In genomic region chr14:49234788-49235515, GRCm38 (mm10) we compare ENCODE assay signal across 10 mouse cellular contexts. TPM values are rescaled to one million over a fixed set of nuclear protein-coding genes. Genes with fewer than 3 reads are reported as not detected.
A peak's percentile ranks its signal among the peaks of the same experiment; 100 is the strongest.
DNase-seq lines count a peak whose midpoint lies in the region; ATAC-seq and TF ChIP-seq lines count a peak whose summit lies in the region.
"Had no signal": no experiment of that assay in that cellular context is flagged by ENCODE, and none has a peak within 500 bp of the region (broad histone marks: within the 10 kb centered on the region; RNA-seq: fewer than 3 reads in every experiment).

No protein-coding gene starts in this region.

- no peak overlapping the region for H3K4me2 ChIP-seq in heart, embryonic 12.5 days
- no peak overlapping the region for H3K4me2 ChIP-seq in kidney, postnatal 0 days (ENCODE audit: low read length)
- H3K4me2 ChIP-seq: embryonic facial prominence, embryonic 12.5 days; limb, embryonic 15.5 days had no signal

- no peak for ATAC-seq in heart, embryonic 12.5 days (ENCODE audit: insufficient number of reproducible peaks, low FRiP score)
- peak; percentile 71 for ATAC-seq in kidney, postnatal 0 days (replicated peaks; ENCODE audit: low FRiP score, low read depth)
- ATAC-seq in megakaryocyte-erythroid progenitor cell, adult 5-6 weeks (replicated peaks; ENCODE audit: low FRiP score, low TSS enrichment, poor library complexity, severe bottlenecking) = peak; percentile 88

- no peaks in the 10 kb centered on the region for H3K36me3 ChIP-seq in heart, embryonic 12.5 days
- H3K36me3 ChIP-seq in kidney, postnatal 0 days (ENCODE audit: insufficient read depth, low read length) = no peaks in the 10 kb centered on the region
- H3K36me3 ChIP-seq: embryonic facial prominence, embryonic 12.5 days; limb, embryonic 15.5 days had no signal

- H3K4me1 ChIP-seq in heart, embryonic 12.5 days (replicated peaks) = no peaks in the 10 kb centered on the region
- no peaks in the 10 kb centered on the region for H3K4me1 ChIP-seq in kidney, postnatal 0 days (replicated peaks; ENCODE audit: insufficient read depth, low read length)
- H3K4me1 ChIP-seq: embryonic facial prominence, embryonic 12.5 days; limb, embryonic 15.5 days had no signal

- peak; percentile 85 for DNase-seq in heart, adult 11 months
- DNase-seq in 3134 (ENCODE audit: extremely low read depth, insufficient read length, low spot score) (peak; percentile 13), MN1 (ENCODE audit: low spot score) (peak; percentile 56)
- peak; percentile 21 to 43 for DNase-seq in cerebellum, postnatal 36 days
- peak; percentile 81 for DNase-seq in kidney, postnatal 0 days (ENCODE audit: low spot score)
- DNase-seq in thymus, postnatal 4 days = peak; percentile 76

- H3K4me3 ChIP-seq in heart, embryonic 12.5 days = no peak overlapping the region
- H3K4me3 ChIP-seq in kidney, postnatal 0 days (replicated peaks; ENCODE audit: low read depth, low read length) = no peak overlapping the region
- H3K4me3 ChIP-seq: embryonic facial prominence, embryonic 12.5 days; limb, embryonic 15.5 days had no signal

- 47% methylated on average over 9 of the region's 9 CpGs for WGBS in heart, embryonic 12.5 days
- 47% methylated on average over 9 of the region's 9 CpGs for WGBS in kidney, postnatal 0 days

- no peaks in the 10 kb centered on the region for H3K9me3 ChIP-seq in heart, embryonic 12.5 days (replicated peaks)
- H3K9me3 ChIP-seq in kidney, postnatal 0 days (replicated peaks; ENCODE audit: low read length) = no peaks in the 10 kb centered on the region
- H3K9me3 ChIP-seq: embryonic facial prominence, embryonic 12.5 days; limb, embryonic 15.5 days had no signal

- H3K27me3 ChIP-seq in heart, embryonic 12.5 days (replicated peaks) = no peaks in the 10 kb centered on the region
- no peaks in the 10 kb centered on the region for H3K27me3 ChIP-seq in kidney, postnatal 0 days (ENCODE audit: insufficient read depth, low read length)
- H3K27me3 ChIP-seq: embryonic facial prominence, embryonic 12.5 days; limb, embryonic 15.5 days had no signal

- TF ChIP-seq CTCF in kidney, postnatal 0 days (IDR thresholded peaks at IDR 0.05; ENCODE audit: low read depth) = peak; percentile 80

- H3K27ac ChIP-seq in heart, embryonic 12.5 days (ENCODE audit: poor library complexity, severe bottlenecking) = no peak overlapping the region
- H3K27ac ChIP-seq in kidney, postnatal 0 days = no peak overlapping the region
- H3K27ac ChIP-seq: embryonic facial prominence, embryonic 12.5 days; limb, embryonic 15.5 days had no signal

- H3K9ac ChIP-seq in heart, embryonic 12.5 days = no peak overlapping the region
- no peak overlapping the region for H3K9ac ChIP-seq in kidney, postnatal 0 days (ENCODE audit: low read depth, low read length)
- H3K9ac ChIP-seq: embryonic facial prominence, embryonic 12.5 days; limb, embryonic 15.5 days had no signal

RNA-seq across cellular contexts. Expression of gene ccdc198, which starts 10.3 kb away (rescaled TPM):
- 0.10 TPM in 2 replicates for polyA plus RNA-seq in heart, embryonic 12.5 days (2016; fragmentation: Nextera tagmentation; extraction: Ambion mirVana)
- polyA plus RNA-seq in kidney, postnatal 0 days (2015; fragmentation: Nextera tagmentation; extraction: Ambion mirVana) = 235 and 239 TPM in 2 replicates
- not detected in 2 replicates for total RNA-seq in megakaryocyte-erythroid progenitor cell, adult 5-6 weeks (2014; fragmentation: Nextera tagmentation)
- total RNA-seq in megakaryocyte-erythroid progenitor cell, adult 5-6 weeks (2017) = not detected in 2 replicates
- polyA plus RNA-seq: limb, embryonic 15.5 days had no signal

Comparison
In these comparisons a context has a peak if more than half of its experiments do, and no peak if none do; other contexts are left out.
1. DNase-seq: peak in every context shown above with its lines; median percentile 85 in heart, adult 11 months; 81 in kidney, postnatal 0 days; 76 in thymus, postnatal 4 days; 56 in MN1; 32 in cerebellum, postnatal 36 days; 13 in 3134.
2. RNA of gene ccdc198, which starts 10.3 kb away (polyA plus RNA-seq): 235 to 239 TPM in kidney, postnatal 0 days; 0.10 TPM in heart, embryonic 12.5 days; every median in the first group is over 100 times any median in the second.